In genomic region chr14:118385529-118385932, GRCm38 (mm10) we compare ENCODE assay signal across 8 mouse cellular contexts.
DNase-seq lines count a peak whose midpoint lies in the region; ATAC-seq and TF ChIP-seq lines count a peak whose summit lies in the region.

No protein-coding gene starts in this region.

- no peaks in the 10 kb centered on the region for H3K36me3 ChIP-seq in liver, postnatal 0 days (replicated peaks; ENCODE audit: insufficient read depth, low read length)
- H3K36me3 ChIP-seq in embryonic facial prominence, embryonic 10.5 days (replicated peaks) = no peaks in the 10 kb centered on the region
- no peaks in the 10 kb centered on the region for H3K36me3 ChIP-seq in hindbrain, embryonic 14.5 days (replicated peaks; ENCODE audit: control insufficient read depth, insufficient read depth)

- ATAC-seq in liver, postnatal 0 days = no peak
- ATAC-seq in hindbrain, embryonic 14.5 days (ENCODE audit: low FRiP score) = no peak

- no peak overlapping the region for H3K27ac ChIP-seq in liver, postnatal 0 days (ENCODE audit: low read depth)
- no peak overlapping the region for H3K27ac ChIP-seq in embryonic facial prominence, embryonic 10.5 days (replicated peaks)
- H3K27ac ChIP-seq in hindbrain, embryonic 14.5 days = no peak overlapping the region

- TF ChIP-seq EP300 in liver, postnatal 0 days (IDR thresholded peaks at IDR 0.05; ENCODE audit: low read depth) = no peak

- no peak overlapping the region for H3K4me2 ChIP-seq in liver, postnatal 0 days (ENCODE audit: low read depth, low read length)
- peak overlapping the region; percentile 18 for H3K4me2 ChIP-seq in hindbrain, embryonic 14.5 days (replicated peaks)

- TF ChIP-seq CTCF in liver, postnatal 0 days (IDR thresholded peaks at IDR 0.05; ENCODE audit: low read depth) = no peak

- no peak overlapping the region for H3K4me3 ChIP-seq in liver, postnatal 0 days (ENCODE audit: low read depth, low read length)
- H3K4me3 ChIP-seq in embryonic facial prominence, embryonic 10.5 days = no peak overlapping the region
- H3K4me3 ChIP-seq in hindbrain, embryonic 14.5 days (replicated peaks; ENCODE audit: low read length) = no peak overlapping the region

- DNase-seq in liver = peak; percentile 4
- DNase-seq in liver, postnatal 0 days = no peak
- peak; percentile 42 for DNase-seq in embryonic facial prominence, embryonic 10.5 days (ENCODE audit: low spot score)
- no peak for DNase-seq in hindbrain, embryonic 14.5 days (ENCODE audit: low spot score)
- DNase-seq in mesoderm, embryonic 11.5 days (ENCODE audit: low read depth, low spot score) = peak; percentile 43
- DNase-seq in cerebellum, postnatal 4 days (ENCODE audit: low spot score in 2 of 2) = no peak
- DNase-seq in thymus, postnatal 10 days (ENCODE audit: low spot score in 2 of 2) = no peak
- no peak for DNase-seq in left cerebral cortex, adult 9 months (ENCODE audit: low spot score in 2 of 2)

- no peaks in the 10 kb centered on the region for H3K9me3 ChIP-seq in liver, postnatal 0 days (ENCODE audit: low read length)
- H3K9me3 ChIP-seq in embryonic facial prominence, embryonic 10.5 days = no peaks in the 10 kb centered on the region
- no peaks in the 10 kb centered on the region for H3K9me3 ChIP-seq in hindbrain, embryonic 14.5 days (ENCODE audit: control insufficient read depth, low read length)

- H3K27me3 ChIP-seq in liver, postnatal 0 days (ENCODE audit: insufficient read depth, low read length) = no peaks in the 10 kb centered on the region
- H3K27me3 ChIP-seq in embryonic facial prominence, embryonic 10.5 days (replicated peaks; ENCODE audit: low read depth, poor library complexity, severe bottlenecking) = peaks cover 7% of the 10 kb centered on the region
- H3K27me3 ChIP-seq in hindbrain, embryonic 14.5 days (ENCODE audit: control insufficient read depth, insufficient read depth, low read length) = no peaks in the 10 kb centered on the region

- H3K9ac ChIP-seq in liver, postnatal 0 days (replicated peaks) = no peak overlapping the region
- no peak overlapping the region for H3K9ac ChIP-seq in hindbrain, embryonic 14.5 days

- WGBS in liver, postnatal 0 days (ENCODE audit: insufficient replicate concordance) = 10% methylated on average over 7 of the region's 7 CpGs
- 21% methylated on average over 7 of the region's 7 CpGs for WGBS in embryonic facial prominence, embryonic 10.5 days
- WGBS in hindbrain, embryonic 14.5 days = 21% methylated on average over 7 of the region's 7 CpGs

- H3K4me1 ChIP-seq in liver, postnatal 0 days (ENCODE audit: insufficient read depth) = no peaks in the 10 kb centered on the region
- peaks cover 10% of the 10 kb centered on the region; the same call in 1 of the 2 replicates for H3K4me1 ChIP-seq in embryonic facial prominence, embryonic 10.5 days
- no peaks in the 10 kb centered on the region; the same call in 1 of the 2 replicates for H3K4me1 ChIP-seq in hindbrain, embryonic 14.5 days (replicated peaks; ENCODE audit: control insufficient read depth, insufficient read depth, low read length)

Comparison
In these comparisons a context has a peak if more than half of its experiments do, and no peak if none do; other contexts are left out.
1. DNase-seq: peak in liver (single experiment), embryonic facial prominence, embryonic 10.5 days (single experiment) and mesoderm, embryonic 11.5 days (single experiment); none in liver, postnatal 0 days (single experiment), hindbrain, embryonic 14.5 days (single experiment), cerebellum, postnatal 4 days (0 of 2), thymus, postnatal 10 days (0 of 2) and left cerebral cortex, adult 9 months (0 of 2).